Mouse (Mus musculus): ENCODE measurements at regions not wholly inside any gene's neighbourhood (a gene's known extent, or its start where the extent isn't known, plus 50 kb on each side); places are given as distances from the start of the nearest gene placed in this dataset.
"Not testable (repeated sequence)": the region's sequence is repeated elsewhere in the genome, so short reads cannot be mapped to it uniquely, and the experiment has no call there.

DNA sequence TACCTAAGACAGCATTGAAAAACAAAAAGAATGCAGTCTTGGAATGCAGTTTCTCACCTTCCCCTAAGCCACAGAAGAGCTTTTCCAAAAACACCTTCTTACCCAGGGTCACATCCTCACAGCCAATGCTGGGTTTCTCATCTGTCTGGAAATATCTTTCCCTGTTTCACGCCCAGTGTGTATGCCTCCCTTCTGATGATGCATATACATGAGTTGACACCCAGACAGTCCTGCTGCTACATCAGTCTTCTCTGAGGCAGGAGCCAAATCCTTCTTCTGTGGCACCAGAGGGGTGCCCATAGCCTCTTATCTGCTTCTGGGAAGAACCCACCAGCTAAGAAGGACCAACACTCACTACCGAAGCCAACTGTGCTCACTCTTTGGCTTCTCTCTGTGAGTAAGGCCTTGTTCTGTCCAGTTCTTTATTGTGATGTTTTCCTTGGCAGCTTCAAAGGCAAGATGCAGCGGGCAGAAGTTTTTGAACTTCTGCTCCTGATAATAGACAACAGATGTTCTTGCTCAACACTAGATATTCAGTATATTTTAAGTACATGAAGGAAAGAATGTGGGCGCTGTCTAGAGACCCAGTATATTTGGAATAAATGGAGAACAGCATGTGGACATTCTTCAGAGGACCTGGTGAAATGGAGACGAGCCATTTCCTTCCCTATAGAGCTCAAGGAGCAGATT lies 228.2 kb downstream of the Nuak1 start:
- no peak for DNase-seq

DNA sequence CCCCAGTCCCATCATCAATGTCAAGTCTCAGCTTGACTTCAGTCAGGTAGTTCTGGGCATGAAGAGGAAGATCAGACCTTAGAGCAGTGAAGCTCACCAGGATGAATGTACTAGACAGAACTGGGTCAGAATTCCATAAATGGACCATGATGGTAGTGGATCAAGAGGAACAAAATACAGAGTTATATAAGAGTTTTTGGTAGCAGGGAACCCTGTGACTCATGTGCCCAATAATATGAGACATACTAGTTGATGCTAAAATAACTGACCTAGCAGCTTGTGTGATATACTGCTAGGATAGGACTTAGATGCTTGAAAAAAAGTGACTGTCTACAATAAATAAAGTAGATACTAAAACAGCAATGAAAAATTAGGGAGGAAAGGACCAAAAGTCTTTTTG lies 225.6 kb downstream of the Nuak1 start:
- no peak for DNase-seq

GRCm38 (mm10) chr10:84229224-84229921 lies 211.0 kb downstream of the Nuak1 start:
- DNase-seq = no peak

DNA sequence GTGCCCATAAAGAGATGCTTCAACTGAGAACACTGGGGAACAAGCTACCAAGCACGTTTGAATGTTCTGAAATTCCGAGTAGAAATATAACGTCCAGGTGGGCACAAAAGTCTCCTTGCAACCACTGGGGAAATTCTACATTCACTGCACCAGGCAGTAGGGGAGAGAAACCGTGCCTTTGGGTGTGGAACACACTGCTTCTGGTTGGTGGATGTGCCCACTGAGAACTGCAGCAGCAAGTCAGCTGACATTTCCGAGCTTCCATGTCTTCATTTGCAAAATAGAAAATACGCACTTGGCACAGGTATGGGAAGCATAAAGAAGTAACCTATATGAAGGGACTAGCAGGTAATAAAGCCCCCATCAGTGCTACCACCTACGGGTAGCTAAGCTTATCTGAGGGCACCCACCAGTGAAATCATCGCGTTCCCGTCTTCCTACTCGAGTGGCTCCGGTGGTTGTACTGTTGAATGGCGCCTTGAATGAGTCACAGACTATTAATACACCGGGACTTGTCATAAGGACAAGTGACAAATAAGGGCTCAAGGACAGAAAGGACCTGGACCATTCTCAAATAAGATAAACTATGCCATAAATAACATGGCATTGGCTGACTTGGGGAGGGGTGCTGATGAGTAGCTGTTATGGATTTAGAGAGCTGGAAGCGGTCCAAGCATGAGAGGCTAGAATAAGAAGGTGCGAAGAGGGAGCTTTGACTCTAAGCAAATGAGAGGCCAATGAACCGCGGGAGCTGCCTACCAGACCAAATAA lies 210.2 kb downstream of the Nuak1 start:
- no peak for DNase-seq

- no peak for DNase-seq
Measured at GRCm38 (mm10) chr10:84235006-84235405, 205.4 kb downstream of the Nuak1 start.

DNA sequence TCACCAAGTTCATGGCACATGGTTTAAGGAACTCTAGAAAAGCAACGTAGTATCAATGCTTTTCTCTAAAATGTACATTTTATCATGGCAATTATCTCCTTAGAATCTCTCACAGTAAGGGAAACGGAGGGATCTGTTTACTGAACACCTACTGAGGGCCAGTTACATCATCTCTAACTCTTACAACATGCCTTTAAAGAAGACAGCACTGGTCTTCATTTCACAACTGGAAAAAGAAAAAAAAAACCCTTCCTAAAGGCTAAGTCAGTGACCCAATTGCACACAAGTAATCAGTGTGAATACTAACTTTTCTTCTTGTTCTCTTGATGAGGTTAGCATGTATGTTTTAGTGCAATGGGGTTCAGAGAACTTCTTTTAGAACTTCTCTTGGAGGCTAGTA lies 204.2 kb downstream of the Nuak1 start:
- DNase-seq = no peak

GRCm38 (mm10) chr10:84238279-84238963 lies 202.0 kb downstream of the Nuak1 start:
- DNase-seq = no peak

- no peak for DNase-seq
Measured at GRCm38 (mm10) chr10:84243283-84243682, 197.1 kb downstream of the Nuak1 start.

- DNase-seq = no peak
Measured at GRCm38 (mm10) chr10:84249346-84249745, 191.1 kb downstream of the Nuak1 start.

DNA sequence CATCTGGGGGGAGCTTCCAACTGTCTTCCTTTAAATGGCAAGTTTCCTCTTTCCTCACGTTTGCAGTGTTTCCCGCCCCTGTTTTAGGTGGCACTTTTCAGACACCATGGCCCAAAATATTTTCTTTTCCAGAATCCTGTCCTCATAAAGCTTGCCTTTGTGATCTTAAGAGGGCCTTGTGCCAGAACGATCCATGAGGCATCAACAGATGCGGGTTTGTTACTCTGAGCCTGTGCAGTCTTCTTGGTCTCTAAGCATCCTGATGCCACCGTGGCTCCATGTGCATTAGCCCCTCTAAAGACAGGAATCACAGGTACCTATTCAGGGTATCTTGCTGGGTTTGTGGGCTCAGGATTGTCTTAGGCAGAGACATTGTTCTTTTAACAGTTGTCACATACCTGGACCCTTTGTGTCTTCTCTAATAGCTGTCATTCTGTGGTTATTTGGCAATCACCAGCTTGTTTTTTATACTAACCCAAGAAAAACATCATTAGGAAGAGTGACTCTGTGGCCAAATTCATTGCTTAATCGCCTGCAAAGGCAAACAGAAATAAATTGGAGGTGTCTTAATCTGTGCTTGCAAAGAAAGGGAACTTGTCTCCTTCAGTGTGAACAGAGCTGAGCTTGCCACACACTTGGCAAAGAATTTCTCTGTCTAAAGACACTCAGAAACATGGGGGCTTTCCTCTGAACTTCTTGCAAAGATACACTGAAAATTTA lies 179.3 kb downstream of the Nuak1 start:
- no peak for DNase-seq

GRCm38 (mm10) chr10:84262943-84263342 lies 177.5 kb downstream of the Nuak1 start:
- no peak for DNase-seq

- no peak for DNase-seq
Measured at GRCm38 (mm10) chr10:84285832-84286506, 154.4 kb downstream of the Nuak1 start.

- DNase-seq = no peak
Measured at GRCm38 (mm10) chr10:84294422-84294821, 146.0 kb downstream of the Nuak1 start.

- no peak for DNase-seq
Measured at GRCm38 (mm10) chr10:84296168-84296567, 144.2 kb downstream of the Nuak1 start.

- DNase-seq = no peak
Measured at GRCm38 (mm10) chr10:84301561-84301960, 138.8 kb downstream of the Nuak1 start.

DNA sequence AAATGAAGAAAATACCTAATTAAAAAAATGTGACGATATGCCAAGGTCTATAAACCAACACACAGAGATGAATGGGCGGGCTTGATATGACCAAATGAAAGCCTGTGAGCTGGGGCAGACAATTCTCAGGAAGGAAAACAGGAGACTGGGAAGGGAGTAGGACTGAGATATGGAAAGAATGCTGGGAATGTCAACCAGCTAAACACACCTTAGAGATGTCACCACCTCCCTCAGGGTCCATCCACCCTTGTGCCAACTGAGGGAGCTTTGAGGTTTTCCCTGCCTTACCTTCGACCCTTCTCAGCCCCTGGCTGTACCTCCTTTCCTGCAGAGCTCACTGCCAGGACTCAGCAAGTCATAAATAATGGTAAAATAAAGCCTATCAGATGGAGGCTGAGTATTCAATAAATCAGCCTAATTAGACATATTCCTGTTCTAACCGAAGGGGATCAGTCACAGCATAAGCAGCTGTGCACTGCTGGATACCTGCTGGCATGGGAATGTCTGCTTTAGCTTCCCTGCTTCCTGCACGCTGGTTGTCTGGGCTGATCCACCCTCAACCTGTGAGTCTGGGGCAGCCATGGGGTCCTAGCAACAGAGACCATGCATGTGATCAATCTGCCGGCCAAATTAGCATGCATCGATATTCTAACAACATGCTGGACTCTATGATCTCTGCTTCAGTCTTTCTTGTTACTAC lies 137.4 kb downstream of the Nuak1 start:
- no peak for DNase-seq

DNA sequence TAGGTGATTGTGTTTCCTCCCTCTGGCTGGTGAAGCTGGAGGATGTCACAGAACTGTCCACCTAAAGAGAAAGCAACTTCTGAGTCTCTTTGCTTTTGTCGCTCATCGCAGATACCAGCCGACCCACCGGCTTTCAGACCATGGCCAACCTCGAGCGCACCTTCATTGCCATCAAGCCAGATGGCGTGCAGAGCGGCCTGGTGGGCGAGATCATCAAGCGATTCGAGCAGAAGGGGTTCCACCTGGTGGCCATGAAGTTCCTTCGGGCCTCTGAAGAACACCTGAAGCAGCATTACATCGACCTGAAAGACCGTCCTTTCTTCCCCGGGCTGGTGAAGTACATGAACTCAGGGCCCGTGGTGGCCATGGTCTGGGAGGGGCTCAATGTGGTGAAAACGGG lies 131.7 kb downstream of the Nuak1 start:
- not testable (repeated sequence) for DNase-seq

DNA sequence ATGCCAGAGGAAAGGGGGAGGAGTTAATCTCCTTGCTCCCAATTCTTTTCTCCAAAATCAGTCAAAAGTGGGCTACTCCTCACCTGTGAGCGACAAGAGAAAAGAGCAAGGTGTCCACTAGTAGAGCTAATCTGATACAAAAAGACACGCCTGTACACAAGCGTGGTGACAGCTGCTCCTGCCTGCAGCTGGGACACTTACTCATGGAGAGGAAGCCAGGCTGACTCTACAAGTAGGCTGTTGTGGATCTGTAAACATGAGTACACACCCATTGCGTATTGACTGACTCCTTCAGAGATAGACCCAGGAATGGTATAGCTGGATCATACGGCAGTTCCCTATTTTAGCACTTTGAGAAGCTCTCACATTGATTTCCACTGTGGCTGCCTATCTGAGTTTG lies 129.7 kb downstream of the Nuak1 start:
- DNase-seq = no peak

DNA sequence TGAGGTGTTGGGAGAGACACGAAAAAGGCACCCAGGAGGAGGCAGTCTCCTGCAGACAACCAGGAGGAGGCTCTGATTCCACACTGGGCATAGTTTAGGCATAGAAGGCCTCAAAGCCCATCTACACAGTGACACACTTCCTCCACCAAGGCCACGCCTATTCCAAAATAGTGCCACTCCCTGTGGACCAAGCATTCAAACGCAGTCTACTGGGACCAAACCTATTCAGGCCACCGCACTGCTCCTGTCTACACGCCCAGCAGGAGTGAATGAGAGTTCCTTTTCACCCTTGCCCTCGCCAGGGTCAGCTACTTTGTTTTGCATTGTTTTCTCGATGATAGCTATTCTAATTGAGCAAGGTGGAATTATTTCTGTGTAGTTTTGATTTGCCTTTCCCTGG lies 127.7 kb downstream of the Nuak1 start:
- no peak for DNase-seq

- DNase-seq = no peak
Measured at GRCm38 (mm10) chr10:84316857-84317256, 123.5 kb downstream of the Nuak1 start.

- DNase-seq = no peak
Measured at GRCm38 (mm10) chr10:84317960-84318359, 122.4 kb downstream of the Nuak1 start.

All from liver (tissue).